Mouse (Mus musculus): ENCODE data around the gene Prkca.

Prkca gene

DNA sequence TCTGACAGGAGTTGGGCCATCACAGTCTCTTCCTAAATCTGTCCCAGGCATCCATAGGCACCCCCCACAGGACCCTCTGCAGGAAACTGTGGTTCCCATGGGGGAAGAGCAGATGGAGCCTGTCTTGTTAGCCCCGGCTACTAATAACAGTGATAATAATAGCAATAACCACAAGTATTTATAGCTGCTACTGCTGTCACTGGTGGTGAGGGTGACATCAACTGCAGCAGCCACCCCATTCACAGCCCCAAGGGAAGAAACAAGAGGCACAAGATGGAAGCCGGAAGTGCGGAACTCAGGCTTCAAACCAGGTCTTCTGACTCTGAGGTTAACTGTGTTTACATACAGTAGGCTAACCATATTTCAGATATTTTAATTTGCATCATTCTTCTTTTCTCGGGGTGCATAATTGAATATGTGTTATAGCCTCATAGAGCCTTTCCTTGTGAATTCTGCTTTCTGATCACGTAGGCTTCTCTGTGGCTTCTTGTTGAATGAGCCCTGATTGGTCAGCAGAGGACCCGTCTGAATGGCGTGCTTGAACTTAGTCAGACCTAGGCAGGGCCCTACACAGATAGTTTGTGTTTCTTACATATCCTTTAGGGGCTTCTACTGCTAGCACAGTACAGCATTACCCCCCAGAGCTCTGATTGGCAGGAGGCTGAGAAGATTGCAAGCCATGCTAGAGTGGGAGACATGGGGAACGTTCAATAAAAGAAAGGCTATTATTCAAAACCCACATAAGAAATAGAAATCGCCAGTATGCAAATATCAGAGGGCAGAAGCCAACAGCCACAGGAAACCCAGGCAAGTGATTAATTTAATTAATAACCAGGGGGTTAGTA is 189.5 kb downstream of the Prkca start:
- no peak for DNase-seq

DNA sequence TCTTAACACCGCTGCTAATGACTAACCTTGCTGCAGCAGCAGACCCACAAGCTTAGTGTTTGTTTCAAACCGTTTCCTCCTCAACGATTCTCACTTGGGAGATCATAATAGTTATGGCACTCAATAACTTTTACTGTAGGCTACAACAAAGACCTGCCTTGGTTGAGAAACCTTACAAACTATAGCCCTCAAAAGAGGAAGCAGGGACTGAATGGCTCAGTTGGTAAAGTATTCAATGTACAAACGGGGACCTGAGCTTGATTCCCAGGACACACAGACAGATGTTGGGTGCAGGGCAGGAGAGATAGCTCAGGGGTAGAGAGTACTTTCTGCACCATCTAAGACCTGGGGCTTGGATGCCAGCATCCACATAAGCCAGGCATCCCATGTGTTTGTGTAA is 191.1 kb downstream of the Prkca start:
- DNase-seq: no peak

DNA sequence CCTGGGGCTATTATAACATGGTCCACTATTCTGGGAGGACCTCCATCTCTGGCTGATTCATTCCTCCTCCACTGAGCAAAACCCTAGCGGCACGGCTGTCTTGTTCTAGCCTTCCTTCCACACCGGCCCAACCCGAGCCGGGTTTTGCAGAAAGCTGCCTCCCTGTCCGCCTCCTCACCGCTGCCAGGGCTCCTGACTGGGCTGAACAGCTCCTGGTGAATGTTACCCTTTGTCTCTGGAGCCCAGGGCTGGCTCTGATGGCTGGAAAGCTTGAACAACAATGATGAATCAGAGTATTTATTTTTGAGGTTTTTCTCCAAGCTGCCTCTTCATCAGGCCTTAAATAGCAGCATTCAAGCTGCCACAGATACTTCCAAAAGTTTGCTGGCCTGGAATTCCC is 193.3 kb downstream of the Prkca start:
- peak; percentile 16 to 43 for DNase-seq

DNA sequence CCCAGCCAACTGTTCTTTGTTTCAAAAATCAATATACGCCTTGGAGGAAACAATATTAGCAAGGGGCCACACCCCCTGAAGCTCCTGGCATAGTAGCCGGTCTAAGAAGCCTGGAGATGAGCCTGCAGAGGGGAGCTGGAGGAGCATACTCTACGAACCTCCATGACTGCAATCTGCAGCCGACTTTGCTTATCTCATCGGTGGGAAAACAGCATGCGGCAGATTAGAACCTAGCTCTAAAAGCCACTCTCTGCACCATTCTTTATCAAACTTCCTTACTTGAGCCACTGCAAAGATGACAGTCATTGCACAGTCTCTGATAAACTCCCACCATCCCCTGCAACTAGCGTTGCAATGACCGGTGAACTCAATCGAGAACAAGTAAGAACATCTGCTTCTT is 194.5 kb downstream of the Prkca start:
- no peak for DNase-seq

DNA sequence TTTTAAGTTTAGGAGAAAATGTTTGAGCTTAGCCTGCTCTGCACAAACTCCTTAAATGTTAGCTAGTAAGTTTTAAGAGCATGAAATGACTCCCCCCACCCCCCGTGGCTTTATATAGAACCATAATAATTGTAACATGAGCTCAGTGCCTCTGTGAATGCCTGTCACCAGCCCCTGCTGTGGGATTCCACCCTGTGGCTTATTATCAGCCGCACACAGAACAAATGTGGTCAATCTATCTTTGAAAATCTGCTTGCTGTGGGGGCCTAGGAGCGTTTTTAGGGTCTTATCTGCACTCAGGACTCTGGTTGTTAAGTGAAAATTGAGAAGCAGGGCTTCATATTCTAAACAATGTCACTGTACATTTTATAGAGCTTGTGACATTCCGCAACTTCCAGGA is 195.2 kb downstream of the Prkca start:
- no peak for DNase-seq

DNA sequence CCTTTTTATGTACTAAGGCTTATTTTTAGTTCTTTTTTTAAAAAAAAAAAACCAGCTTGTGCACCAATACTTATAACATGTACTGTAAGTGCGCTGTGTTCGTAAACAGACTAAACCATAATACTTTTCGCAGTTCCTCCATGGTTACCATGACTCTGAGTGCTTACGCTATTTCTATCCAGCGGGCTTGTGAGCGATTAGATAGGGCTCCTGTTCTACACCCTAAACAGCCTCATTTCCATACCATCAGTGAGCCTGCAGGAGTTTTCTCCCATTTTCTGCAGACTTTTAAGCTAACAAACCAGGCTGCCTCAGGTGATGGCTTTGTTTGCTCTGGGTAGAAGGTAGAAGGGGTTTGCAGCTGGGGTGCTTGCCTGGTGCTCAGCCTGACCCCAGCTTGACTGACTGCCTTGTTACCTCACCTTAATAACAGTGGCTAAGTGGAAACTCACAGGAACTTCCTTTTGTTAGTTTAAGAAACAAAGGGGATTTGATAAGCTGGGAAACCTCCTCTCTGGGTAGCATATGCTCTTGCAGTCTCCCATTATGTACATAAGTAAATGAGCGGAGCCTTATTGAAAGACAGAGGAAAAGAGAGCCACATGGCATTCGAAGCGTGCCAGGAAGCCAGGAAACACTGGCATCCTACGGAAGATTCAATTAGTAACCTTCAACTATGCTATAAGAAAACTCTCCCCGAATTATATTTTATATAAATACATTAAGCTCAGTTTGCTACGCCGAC is 197.8 kb downstream of the Prkca start:
- DNase-seq: no peak

DNA sequence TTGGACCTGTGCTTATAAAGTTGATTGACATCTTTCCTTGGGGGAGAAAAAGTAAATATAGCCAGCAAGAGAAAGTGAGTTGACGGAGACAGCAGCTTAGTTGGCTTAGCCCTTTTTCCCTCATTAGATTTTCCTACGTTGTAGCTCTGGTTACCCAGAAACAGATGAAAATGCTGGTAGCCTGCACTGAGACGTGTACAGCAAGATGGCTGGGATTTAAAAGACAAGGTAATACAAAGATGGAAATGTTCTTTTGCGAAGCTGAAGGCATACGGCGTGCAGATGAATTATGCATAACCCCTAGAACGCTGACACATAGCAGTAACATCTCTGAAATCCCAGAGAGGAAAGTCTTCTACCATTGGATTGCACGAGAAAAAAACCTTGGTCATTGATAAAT is 198.6 kb downstream of the Prkca start:
- no peak for DNase-seq

DNA sequence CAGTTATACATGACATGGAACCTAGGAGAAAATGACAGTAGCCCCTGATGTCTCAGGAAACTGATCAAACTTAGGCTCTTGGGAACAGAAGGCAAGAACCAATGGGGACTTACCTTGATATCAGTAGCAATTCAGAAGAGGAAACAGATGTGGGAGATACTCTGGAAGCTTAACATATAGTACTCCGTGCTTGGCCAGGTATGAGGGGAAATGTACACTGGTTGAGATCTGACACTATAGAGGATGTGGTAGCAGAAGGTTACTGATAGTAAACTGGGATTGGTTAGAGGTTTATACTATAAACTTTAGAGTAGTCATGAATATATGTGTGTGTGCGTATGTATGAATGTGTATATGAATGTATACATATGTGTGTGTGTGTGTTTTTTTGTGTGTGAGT is 200.0 kb downstream of the Prkca start:
- DNase-seq: no peak

DNA sequence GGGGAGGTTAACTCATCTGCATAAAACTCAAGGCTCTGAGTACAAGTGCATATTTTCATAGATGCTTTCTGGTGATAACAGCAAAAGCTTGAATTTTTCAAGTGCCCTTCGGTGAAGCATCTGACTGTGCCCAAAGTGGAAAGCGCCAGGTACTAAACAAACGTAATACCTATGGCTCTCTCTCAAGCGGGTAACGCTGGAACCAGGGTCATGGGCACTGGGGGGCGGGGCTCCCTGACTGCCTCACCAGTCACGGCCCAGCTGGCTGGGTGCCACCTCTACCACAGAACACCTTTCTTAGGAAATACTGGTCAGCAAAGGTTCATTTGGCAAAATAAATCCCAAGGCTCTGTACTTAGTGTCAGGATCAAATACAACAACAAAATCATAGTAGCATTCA is 203.7 kb downstream of the Prkca start:
- no peak for DNase-seq

DNA sequence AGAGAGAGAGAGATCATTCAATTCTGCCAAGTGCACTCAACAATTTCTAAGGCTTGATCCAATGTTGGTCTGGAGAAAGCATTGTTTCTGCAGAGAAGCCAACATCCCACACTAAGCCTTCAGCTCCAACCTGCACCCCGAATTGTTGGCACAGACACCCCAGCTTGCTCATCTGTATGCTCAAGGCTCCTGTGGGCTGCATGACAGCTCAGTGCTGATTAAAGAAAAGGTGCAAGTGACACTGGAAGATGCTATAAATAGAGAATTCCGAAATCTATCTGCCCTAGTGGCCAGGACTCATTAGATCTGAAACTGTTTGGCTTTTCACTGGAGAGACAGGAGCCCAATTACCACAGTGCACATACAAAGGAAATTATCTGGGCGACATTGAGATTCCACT is 207.4 kb downstream of the Prkca start:
- no peak for DNase-seq

DNA sequence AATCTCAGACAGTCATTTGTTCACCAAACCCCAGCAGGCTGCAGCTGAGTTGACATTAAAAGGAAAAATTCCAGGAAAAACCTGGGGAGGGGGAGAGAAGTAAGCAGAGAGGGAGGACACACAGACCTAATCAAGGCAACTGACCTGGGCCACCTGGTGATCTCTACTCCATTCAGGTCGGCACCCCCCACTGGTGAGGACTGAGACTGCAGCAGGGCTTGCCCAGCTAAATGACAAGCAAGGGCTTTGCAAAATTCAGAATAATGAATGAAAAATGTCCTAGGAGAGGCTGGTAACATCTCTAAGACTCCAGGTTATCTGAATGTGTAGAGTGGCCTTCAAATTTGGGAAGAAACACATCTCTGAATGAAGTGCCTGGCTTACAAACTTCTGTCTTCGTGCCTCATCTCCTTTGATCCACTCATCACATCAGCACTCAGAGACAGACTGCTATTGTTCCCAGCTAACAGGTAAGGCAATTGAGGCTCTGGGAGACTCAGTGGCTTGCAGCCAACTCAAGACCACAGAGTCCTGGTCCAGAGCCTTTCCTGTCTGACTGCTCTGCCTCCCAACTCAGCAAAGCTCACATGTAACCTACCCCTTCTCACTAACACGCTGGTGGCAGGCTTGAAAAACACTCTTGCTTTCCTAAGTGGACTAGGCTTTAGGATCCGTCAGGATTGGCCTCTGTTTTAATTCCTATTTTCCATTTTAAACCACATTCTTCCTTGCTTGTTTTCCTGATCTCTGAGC is 208.1 kb downstream of the Prkca start:
- DNase-seq: no peak

DNA sequence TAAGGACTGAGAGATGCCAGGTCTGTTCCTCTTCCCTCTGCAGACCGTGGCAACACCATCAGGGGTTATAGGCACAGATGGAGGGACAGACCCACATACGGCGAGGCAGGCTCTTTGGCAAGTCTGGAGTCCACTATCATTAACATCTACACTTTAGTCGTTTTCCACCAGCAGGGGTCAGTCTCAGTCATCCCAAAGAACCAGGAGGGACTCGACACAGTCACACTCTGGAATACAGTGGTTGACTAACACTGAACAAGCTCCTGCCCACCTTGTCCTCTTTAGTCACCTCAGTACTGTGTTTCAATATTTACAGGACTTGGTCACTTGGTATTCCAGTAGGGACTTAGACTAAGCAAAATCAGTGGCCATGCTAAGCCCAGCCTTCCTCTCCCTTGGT is 215.1 kb downstream of the Prkca start:
- peak; percentile 45 to 53 for DNase-seq

DNA sequence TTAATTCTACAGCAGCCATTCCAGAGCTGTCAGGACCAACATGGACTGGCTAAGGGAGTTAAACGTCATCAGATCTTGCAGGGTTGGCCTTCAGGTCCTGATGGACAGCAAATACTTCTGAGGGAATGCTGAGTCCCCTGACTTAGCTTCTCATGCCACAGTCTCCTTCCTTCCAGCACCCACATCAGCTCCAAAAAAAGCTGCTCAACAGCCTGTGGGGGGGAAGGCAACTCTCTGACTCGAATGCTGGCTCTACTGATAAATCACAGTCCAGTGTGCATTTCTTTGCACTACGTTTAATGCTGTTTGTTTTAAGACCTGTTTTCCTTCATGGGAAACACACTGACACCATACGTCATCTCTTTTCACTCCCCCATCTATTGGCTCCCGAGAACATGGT is 215.8 kb downstream of the Prkca start:
- no peak for DNase-seq

DNA sequence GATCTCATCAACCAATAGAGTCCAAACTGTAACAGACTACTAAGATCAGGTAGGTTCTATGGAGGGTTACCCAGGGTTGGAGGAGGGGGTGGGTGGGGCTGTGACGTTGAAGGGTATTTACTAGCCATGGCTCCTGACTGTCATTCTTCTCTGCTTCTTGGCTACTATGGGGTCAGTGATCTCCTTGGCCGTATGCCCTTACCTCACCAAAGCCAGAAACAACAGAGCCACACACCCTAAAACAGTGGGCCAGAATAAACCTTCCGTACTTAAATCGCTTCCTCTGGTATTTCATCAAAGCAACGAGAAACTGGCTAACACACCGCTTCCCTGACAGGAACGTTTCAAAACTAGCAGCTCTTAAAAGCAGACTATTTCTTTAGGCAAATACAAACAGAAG is 221.2 kb downstream of the Prkca start:
- DNase-seq: no peak

DNA sequence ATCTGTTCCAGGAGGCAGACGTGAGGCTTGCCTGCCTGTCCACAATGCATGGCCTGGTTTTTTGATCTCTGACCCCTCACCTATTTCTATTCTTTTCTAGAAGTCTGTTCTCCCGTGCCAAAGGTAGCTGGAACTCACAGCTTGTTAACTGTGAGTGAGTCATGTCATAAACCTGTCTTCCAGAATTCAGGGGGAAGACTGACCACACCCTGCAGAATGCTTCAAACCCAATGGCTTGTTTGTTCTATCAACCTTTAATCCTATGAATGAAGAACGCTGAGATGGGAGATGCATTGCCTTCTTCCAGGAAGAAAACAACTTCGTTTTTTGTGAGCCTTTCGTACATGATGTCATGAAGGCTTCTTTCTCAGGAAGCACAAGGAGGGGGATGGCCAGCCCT is 223.0 kb downstream of the Prkca start:
- no peak for DNase-seq

DNA sequence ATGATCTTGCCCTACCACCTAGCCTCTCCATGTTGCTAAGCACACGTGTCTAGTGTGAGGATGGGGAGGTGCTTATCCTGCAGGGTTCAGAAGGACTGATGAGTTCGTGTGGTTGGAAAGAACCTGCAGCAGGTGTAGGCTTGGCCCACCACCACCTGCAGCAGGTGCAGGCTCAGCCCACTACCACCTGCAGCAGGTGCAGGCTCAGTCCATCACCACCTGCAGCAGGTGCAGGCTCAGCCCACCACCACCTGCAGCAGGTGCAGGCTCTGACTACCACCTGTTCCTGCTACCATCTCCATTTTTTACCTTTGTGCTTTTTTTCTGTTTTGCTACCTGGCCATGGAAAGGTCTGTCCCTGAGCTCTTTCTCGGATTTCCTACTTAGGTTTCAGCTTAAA is 223.9 kb downstream of the Prkca start:
- DNase-seq: no peak

DNA sequence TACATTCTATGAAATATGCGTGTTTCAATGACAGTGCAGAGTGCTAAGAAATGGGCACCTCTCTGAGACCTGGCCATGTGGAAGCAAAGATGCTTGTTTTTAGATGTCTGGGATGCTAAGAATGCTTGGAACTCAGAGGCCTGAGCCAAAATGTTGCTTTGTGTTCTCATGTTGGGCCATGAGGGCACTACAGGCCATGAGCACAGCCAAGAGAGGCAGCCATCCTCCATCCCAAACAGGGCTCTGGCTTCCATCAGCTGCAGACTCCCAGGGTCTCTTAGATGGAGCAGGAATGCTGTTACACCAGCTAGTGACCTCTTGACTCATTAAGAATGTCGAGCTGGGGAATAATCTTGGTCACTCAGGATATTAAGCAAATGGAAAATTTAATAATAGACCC is 224.9 kb downstream of the Prkca start:
- no peak for DNase-seq

DNA sequence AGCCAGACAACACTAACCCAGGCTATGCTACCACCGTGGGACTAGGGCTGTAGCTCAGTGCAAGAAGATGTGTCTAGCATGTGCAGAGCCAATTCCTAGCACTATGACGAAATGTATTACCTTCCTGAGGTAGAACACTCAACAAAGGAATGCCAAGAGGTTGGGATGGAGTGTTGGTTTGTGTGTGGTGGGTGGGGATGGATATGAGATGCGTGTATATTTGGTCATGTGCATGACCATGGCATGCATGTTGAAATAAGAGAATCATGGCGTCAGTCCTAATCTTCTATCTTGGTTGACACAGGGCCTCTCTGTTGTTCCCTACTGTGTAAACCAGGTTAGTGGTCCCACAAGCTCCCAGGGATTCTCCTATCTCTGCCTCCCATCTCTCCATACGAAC is 225.5 kb downstream of the Prkca start:
- DNase-seq: no peak

DNA sequence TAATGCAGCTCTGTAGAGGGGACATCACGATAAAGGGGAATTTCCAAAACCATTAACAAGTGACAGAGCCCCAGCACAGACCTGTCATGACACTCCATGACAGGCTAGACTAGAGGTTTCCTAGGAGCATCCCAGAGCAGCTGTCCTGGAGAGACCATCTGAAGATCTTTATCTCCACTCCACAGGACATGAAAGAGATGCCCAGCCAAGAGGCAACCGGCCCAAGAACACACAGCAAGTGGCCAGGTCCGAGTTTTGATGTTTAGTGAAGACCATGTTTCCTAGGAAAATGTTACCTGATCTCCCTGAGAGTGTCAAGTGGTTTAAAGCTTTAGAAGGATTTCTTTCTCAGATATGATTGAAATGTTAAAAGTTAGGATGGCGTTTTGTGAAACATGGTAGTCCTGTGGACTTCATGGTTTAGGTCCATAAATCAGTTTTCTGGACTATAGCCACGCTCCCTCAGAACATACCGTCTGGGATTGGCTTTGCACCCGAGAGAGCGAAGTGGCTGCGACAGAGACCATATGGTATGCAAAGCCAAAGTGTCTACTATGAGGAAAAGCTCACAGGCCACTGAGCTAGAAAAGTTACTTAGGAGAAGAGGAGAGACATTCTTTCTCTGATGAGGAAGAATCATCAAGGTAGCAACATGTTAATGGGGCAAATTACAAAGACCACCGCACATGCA is 226.2 kb downstream of the Prkca start:
- peak; percentile 44 to 47 for DNase-seq

DNA sequence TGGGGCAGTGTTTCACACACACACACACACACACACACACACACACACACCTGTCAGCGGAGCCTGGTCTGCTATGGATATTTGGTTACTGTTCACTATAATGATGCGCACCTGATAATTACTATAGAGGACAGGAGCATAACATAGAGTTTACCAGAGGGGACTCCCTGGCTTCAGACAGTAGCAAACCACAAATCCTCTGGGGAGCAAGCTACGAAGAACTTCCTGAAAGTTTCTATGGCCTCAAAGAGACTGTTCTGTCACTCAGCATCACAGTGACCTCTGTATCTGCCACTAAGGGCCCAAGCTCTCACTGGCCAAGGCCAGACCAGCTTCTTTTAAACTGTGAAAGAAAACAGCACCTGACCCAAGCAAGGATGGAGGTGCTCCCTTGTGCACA is 229.6 kb downstream of the Prkca start:
- no peak for DNase-seq

DNA sequence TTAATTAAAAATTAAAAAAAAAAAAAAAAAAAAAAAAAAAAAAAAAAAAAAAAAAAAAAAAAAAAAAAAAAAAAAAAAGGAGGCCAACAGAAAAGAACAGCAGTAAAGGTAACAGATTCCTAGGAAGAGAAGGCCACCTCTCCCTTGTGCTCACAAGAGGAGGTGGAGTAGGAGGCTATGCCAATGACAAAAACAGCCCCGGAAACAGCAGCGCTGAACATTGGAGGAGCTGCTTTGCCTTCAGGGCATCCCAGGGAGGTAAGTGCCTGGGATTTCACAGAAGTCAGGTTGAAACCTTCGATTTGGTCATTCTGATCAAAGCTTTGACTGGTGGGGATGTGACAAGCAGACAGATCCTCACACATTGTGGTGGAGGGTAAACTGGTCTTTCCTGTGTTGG is 231.3 kb downstream of the Prkca start:
- no peak for DNase-seq

DNA sequence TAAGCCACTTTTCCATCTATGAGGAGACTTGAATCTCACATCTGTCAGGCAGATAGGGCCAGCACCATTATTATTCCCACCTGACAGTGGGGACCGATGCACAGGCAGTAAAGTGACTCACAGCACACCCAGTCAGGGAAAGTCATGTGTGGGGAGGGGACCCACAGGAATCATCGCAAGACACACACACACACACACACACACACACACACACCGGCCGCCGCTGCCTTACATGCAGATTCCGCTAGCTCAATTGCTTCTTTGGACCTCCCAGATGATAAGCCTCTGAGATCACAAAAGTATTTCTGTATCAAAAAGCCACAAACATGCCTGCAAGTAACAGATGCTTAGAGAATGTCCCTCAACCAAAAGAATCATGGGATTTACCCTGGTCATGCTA is 239.6 kb downstream of the Prkca start:
- no peak for DNase-seq

DNA sequence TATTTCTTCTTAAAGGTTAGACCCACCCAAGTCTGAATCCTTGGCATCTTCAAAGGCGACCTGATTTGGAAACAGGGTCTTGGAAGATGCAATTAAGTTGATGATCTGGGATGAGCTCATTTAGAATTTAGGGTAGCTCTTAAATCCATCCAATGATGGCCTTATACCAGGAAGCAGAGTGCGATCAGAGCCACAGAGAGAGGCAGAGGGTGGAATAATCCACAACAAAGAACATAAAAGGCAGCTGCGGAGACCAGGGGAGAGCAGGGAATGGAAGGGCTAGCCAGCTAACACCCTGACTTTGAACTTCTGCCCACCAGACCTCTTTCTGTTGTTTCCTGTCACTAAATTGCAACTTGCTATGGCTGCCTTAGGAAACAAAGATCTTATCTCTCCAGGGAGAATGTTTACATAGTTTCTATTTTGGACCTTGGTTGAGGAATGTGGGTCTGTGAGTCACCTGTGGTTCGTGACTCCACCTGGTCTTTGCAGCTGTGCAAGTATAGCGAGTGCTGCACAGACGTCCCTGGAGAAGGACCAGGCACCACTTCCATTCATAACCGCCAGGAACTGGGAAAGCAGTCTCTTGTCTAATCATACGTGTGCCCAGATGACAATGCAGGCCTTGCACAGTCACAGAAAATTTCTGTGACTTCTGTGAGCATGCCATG is 242.3 kb downstream of the Prkca start:
- no peak for DNase-seq
